Mouse (Mus musculus) embryonic facial prominence, embryonic 10.5 days (tissue): ENCODE measurements around the gene Scgb3a1. TPM values are rescaled to one million over a fixed set of nuclear protein-coding genes. Genes with fewer than 3 reads are reported as not detected.

Source experiments
- DNase-seq: peaks from one replicate; pipeline ENCODE4 v3.0.0-alpha.2; 2017; ENCODE audit warnings: low spot score
- H3K27ac ChIP-seq: fragments of 300-500 bp; sonication (generic); replicated peaks from 2 replicates; pipeline ENCODE4 v1.5.1; 2016; ENCODE audit warnings: mild to moderate bottlenecking
- H3K27me3 ChIP-seq: fragments of 300-500 bp; sonication (generic); replicated peaks from 2 replicates; pipeline ENCODE4 v1.6.1; 2016; ENCODE audit warnings: low read depth, mild to moderate bottlenecking; ENCODE audit not compliant: poor library complexity, severe bottlenecking
- H3K36me3 ChIP-seq: fragments of 300-500 bp; sonication (generic); replicated peaks from 2 replicates; pipeline ENCODE4 v1.6.1; 2016; ENCODE audit warnings: mild to moderate bottlenecking, moderate library complexity
- H3K4me1 ChIP-seq: fragments of 300-500 bp; sonication (generic); 2 replicates; pipeline ENCODE4 v1.6.1; 2016
- H3K4me3 ChIP-seq: fragments of 300-500 bp; sonication (generic); 2 replicates; pipeline ENCODE4 v1.5.1; 2016; ENCODE audit warnings: mild to moderate bottlenecking, moderate library complexity
- H3K9me3 ChIP-seq: fragments of 300-500 bp; sonication (generic); 2 replicates; pipeline ENCODE4 v1.6.1; 2016; ENCODE audit warnings: mild to moderate bottlenecking
- WGBS: fragments of 180-500 bp; shearing (Covaris S2); methylation state at CpG from one replicate; pipeline ENCODE4 v1.1.7; 2016; 5-methylcytosine and 5-hydroxymethylcytosine counted together
- polyA plus RNA-seq: library from polyadenylated mRNA; unstranded; fragments of >200 nt; fragmentation: Nextera tagmentation; extraction: Ambion mirVana; gene quantifications from 2 replicates; pipeline ENCODE4 v1.2.1, GENCODE M21; 2016

The Scgb3a1 gene
- not detected in 2 replicates for polyA plus RNA-seq

- H3K27me3 ChIP-seq: no peaks in the 10 kb centered on the region
- no peak within 1 kb of the TSS for H3K4me3 ChIP-seq
- no peaks in the 10 kb centered on the region for H3K4me1 ChIP-seq
- peaks cover 8% of the 10 kb centered on the region for H3K36me3 ChIP-seq
- H3K9me3 ChIP-seq: no peaks in the 10 kb centered on the region
- no peak for DNase-seq
- no peak within 1 kb of the TSS for H3K27ac ChIP-seq
- 83% methylated on average over 5 of the region's 5 CpGs for WGBS
These were observed at the start of gene Scgb3a1 for GRCm38 (mm10) chr11:49663310-49663709. Scgb3a1 (plus strand) TSS chr11:49663610.

GRCm38 (mm10) chr11:49615856-49616725 lies 47.3 kb upstream of the Scgb3a1 start:
- no peak for DNase-seq
- Histone ChIP-seq H3K4me3 (no peak overlapping the region), H3K27ac (no peak overlapping the region), H3K36me3 (no peaks in the 10 kb centered on the region), H3K9me3 (no peaks in the 10 kb centered on the region), H3K27me3 (peaks cover 38% of the 10 kb centered on the region), H3K4me1 (peaks cover 6% of the 10 kb centered on the region)
- WGBS: 88% methylated on average over 10 of the region's 10 CpGs

DNA sequence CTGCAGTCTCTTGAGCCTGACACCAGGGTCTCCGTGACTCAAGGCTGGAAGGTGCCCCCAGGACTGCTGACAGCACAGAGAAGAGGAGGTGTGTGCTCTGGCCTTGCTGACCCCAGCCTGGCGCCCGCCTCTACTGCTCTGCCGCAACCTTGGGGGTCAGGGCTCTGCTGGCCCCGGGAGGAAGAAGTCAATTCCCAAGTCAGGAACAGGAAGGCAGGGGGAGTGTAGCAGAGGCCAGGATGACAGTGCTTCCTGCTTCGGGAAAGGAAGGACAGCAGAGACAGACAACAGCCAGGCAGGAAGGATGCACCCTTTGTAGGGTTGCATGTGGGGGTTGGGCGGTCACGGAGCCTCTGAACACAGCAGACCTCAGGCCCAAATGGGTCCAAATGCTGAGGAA lies 44.9 kb upstream of the Scgb3a1 start:
- Histone ChIP-seq H3K4me1 (peaks cover 1% of the 10 kb centered on the region), H3K27me3 (peaks cover 18% of the 10 kb centered on the region), H3K4me3 (no peak overlapping the region), H3K27ac (no peak overlapping the region), H3K9me3 (no peaks in the 10 kb centered on the region), H3K36me3 (no peaks in the 10 kb centered on the region)
- 62% methylated on average over 8 of the region's 8 CpGs for WGBS
- no peak for DNase-seq

GRCm38 (mm10) chr11:49621953-49622352 lies 41.5 kb upstream of the Scgb3a1 start:
- Histone ChIP-seq H3K9me3 (no peaks in the 10 kb centered on the region), H3K27me3 (no peaks in the 10 kb centered on the region), H3K4me3 (no peak overlapping the region), H3K27ac (no peak overlapping the region), H3K4me1 (peaks cover 14% of the 10 kb centered on the region), H3K36me3 (no peaks in the 10 kb centered on the region)
- DNase-seq: no peak
- 77% methylated on average over 5 of the region's 5 CpGs for WGBS

DNA sequence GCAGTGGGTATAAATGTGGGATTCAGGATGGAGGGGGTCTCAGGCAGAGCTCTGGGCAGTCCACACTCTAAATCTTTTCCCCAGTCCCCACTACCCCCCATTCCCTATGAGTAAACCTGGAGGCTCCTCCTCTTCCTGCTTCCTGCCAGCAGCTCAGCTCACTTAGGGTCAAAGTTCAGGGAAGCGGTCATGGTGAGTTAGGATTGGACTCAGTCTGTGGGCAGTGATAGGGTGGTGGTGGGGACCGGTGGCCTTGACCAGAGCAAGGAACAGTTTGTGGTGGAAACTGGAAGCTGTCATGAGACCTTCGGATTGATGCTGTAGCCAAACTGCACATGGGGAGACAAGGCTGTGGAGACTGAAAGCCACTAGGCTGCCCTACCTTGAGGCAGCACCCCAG lies 39.3 kb upstream of the Scgb3a1 start:
- no peaks in the 10 kb centered on the region for H3K27me3 ChIP-seq
- H3K9me3 ChIP-seq: no peaks in the 10 kb centered on the region
- WGBS: 75% methylated on average over 3 of the region's 3 CpGs
- H3K4me1 ChIP-seq: peaks cover 15% of the 10 kb centered on the region
- no peaks in the 10 kb centered on the region for H3K36me3 ChIP-seq
- no peak for DNase-seq
- H3K27ac ChIP-seq: no peak overlapping the region
- no peak overlapping the region for H3K4me3 ChIP-seq

GRCm38 (mm10) chr11:49625863-49626262 lies 37.5 kb upstream of the Scgb3a1 start:
- H3K9me3 ChIP-seq: no peaks in the 10 kb centered on the region
- no peak overlapping the region for H3K27ac ChIP-seq
- no peaks in the 10 kb centered on the region for H3K27me3 ChIP-seq
- H3K36me3 ChIP-seq: no peaks in the 10 kb centered on the region
- peaks cover 15% of the 10 kb centered on the region for H3K4me1 ChIP-seq
- no peak for DNase-seq
- WGBS: 69% methylated on average over 15 of the region's 15 CpGs
- no peak overlapping the region for H3K4me3 ChIP-seq

GRCm38 (mm10) chr11:49626748-49627147 lies 36.7 kb upstream of the Scgb3a1 start:
- no peak overlapping the region for H3K4me3 ChIP-seq
- H3K27ac ChIP-seq: no peak overlapping the region
- H3K27me3 ChIP-seq: no peaks in the 10 kb centered on the region; the same call in 1 of the 2 replicates
- H3K9me3 ChIP-seq: no peaks in the 10 kb centered on the region
- WGBS: 60% methylated on average over 8 of the region's 8 CpGs
- no peak for DNase-seq
- H3K36me3 ChIP-seq: no peaks in the 10 kb centered on the region
- H3K4me1 ChIP-seq: peaks cover 15% of the 10 kb centered on the region

GRCm38 (mm10) chr11:49631154-49631553 lies 32.3 kb upstream of the Scgb3a1 start:
- peaks cover 20% of the 10 kb centered on the region for H3K4me1 ChIP-seq
- H3K4me3 ChIP-seq: no peak overlapping the region
- H3K9me3 ChIP-seq: no peaks in the 10 kb centered on the region
- H3K27ac ChIP-seq: no peak overlapping the region
- no peak for DNase-seq
- H3K36me3 ChIP-seq: no peaks in the 10 kb centered on the region
- peaks cover 44% of the 10 kb centered on the region for H3K27me3 ChIP-seq
- WGBS: 33% methylated on average over 3 of the region's 3 CpGs

- no peaks in the 10 kb centered on the region for H3K36me3 ChIP-seq
- H3K4me3 ChIP-seq: no peak overlapping the region
- DNase-seq: no peak
- peaks cover 18% of the 10 kb centered on the region for H3K4me1 ChIP-seq
- no peaks in the 10 kb centered on the region for H3K9me3 ChIP-seq
- WGBS: 62% methylated on average over 2 of the region's 2 CpGs
- peaks cover 55% of the 10 kb centered on the region for H3K27me3 ChIP-seq
- no peak overlapping the region for H3K27ac ChIP-seq
These were observed 31.2 kb upstream of the Scgb3a1 start for GRCm38 (mm10) chr11:49632256-49632655.

DNA sequence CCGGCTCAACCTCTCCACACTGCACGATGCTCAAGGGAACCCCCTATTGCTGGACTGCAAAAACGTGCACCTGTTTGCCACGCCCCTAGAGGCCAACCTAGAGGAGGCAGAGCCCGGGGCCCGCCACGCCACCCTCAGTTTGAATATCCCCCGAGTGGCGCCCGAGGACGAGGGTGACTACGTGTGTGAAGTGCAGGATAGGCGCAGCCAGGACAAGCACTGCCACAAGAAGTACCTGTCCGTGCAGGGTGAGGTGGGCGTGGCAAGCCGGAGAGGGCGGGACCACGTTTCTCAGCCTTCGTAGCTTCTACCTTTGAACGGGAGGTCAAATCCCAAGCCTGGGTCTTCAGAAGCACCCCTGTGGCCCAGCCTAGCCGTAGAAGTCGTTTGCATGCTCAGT lies 29.3 kb upstream of the Scgb3a1 start:
- peaks cover 68% of the 10 kb centered on the region for H3K27me3 ChIP-seq

DNA sequence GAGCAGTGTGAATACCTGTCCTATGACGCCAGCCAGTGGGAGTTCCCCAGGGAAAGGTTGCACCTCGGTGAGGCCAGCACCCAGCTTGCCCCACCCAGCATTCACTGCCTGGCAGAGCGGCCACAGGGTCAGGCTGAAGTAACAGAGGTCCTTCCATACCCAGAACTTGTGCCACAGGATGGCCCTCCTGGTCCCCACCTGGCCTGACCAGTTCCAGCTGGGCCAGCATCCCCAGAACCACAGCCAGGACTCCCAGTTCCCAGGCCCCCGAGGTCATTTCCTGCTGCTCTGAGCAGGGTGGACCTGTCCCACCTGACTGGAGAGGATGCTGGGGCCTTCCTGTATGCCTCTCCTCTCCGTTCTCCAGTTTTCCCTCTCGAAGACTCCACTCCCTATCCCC lies 27.7 kb upstream of the Scgb3a1 start:
- Histone ChIP-seq H3K4me3 (no peak overlapping the region), H3K27ac (no peak overlapping the region), H3K36me3 (no peaks in the 10 kb centered on the region), H3K4me1 (peaks cover 18% of the 10 kb centered on the region), H3K9me3 (no peaks in the 10 kb centered on the region), H3K27me3 (peaks cover 68% of the 10 kb centered on the region)
- DNase-seq: no peak
- WGBS: 66% methylated on average over 6 of the region's 6 CpGs

More for the DNA sequence above, 29.3 kb upstream of the Scgb3a1 start:
- Histone ChIP-seq H3K4me3 (peak overlapping the region; percentile 39), H3K36me3 (no peaks in the 10 kb centered on the region), H3K9me3 (no peaks in the 10 kb centered on the region), H3K4me1 (peaks cover 18% of the 10 kb centered on the region), H3K27ac (no peak overlapping the region)
- 5% methylated on average over 22 of the region's 22 CpGs for WGBS
- DNase-seq: no peak

GRCm38 (mm10) chr11:49636449-49636848 lies 27.0 kb upstream of the Scgb3a1 start:
- Histone ChIP-seq H3K4me3 (peak overlapping the region; percentile 23; the same call in 1 of the 2 replicates), H3K27ac (no peak overlapping the region), H3K36me3 (no peaks in the 10 kb centered on the region), H3K27me3 (peaks cover 68% of the 10 kb centered on the region), H3K4me1 (peaks cover 18% of the 10 kb centered on the region), H3K9me3 (no peaks in the 10 kb centered on the region)
- DNase-seq: peak; percentile 42
- WGBS: 5% methylated on average over 11 of the region's 11 CpGs

DNA sequence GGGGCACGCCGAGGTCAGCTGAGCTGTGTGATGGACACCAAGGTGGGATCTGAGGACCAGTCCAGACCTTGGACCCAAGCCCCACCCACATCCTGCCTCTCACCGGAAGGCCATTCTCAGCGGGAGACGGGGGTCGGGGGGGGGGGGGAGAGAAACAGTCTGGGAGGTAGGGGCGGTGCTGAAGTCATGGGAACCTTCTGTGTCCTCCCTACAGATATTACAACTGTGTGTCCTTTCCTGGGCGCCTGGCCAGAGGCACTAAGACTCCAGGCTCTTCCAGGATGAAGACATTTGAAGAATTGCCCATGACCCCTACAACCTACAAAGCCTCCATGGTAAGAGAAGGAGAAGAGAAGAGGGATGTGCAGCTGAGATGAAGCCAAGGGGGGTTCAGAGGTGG lies 17.7 kb upstream of the Scgb3a1 start:
- no peaks in the 10 kb centered on the region for H3K27me3 ChIP-seq
- H3K9me3 ChIP-seq: no peaks in the 10 kb centered on the region
- peaks cover 3% of the 10 kb centered on the region for H3K4me1 ChIP-seq
- no peak overlapping the region for H3K27ac ChIP-seq
- WGBS: 63% methylated on average over 8 of the region's 8 CpGs
- no peaks in the 10 kb centered on the region for H3K36me3 ChIP-seq
- no peak for DNase-seq
- no peak overlapping the region for H3K4me3 ChIP-seq
